Mouse (Mus musculus) thymus, adult 2 months (tissue): ENCODE measurements around the gene Sdk2. TPM values are rescaled to one million over a fixed set of nuclear protein-coding genes. Genes with fewer than 3 reads are reported as not detected.
A peak's percentile ranks its signal among the peaks of the same experiment; 100 is the strongest.

Experiments
- DNase-seq: peaks from one replicate; pipeline ENCODE4 v3.0.0; 2021
- H3K27ac ChIP-seq: fragments of 200-500 bp; 2 replicates; pipeline ENCODE4 v1.5.1; 2012; ENCODE audit warnings: low read length, control low read depth; ENCODE audit not compliant: control insufficient read depth, insufficient read depth
- H3K27me3 ChIP-seq: fragments of 200-500 bp; 2 replicates; pipeline ENCODE4 v1.6.1; 2012; ENCODE audit warnings: mild to moderate bottlenecking, low read length, moderate library complexity, mixed read lengths; ENCODE audit not compliant: control insufficient read depth, insufficient read depth
- H3K36me3 ChIP-seq: fragments of 200-500 bp; 2 replicates; pipeline ENCODE4 v1.6.1; 2012; ENCODE audit warnings: mild to moderate bottlenecking, low read length, moderate library complexity; ENCODE audit not compliant: control insufficient read depth, insufficient read depth
- H3K4me1 ChIP-seq: fragments of 200-500 bp; replicated peaks from 2 replicates; pipeline ENCODE4 v1.6.1; 2012; ENCODE audit warnings: low read length; ENCODE audit not compliant: control insufficient read depth, insufficient read depth
- H3K4me3 ChIP-seq: fragments of 200-500 bp; 2 replicates; pipeline ENCODE4 v1.5.1; 2012; ENCODE audit warnings: mild to moderate bottlenecking, low read length, control low read depth, moderate library complexity; ENCODE audit not compliant: control insufficient read depth, insufficient read depth
- CTCF ChIP-seq: fragments of 200-500 bp; IDR thresholded peaks from 2 replicates; pipeline ENCODE4 v1.5.1; 2012; ENCODE audit warnings: mild to moderate bottlenecking, control low read depth, low read length, moderate library complexity, borderline replicate concordance; ENCODE audit not compliant: control insufficient read depth, poor library complexity, insufficient read depth; ENCODE audit errors: extremely low read depth
- POLR2A ChIP-seq: fragments of 200-500 bp; IDR thresholded peaks from 2 replicates; pipeline ENCODE4 v1.6.1; 2012; ENCODE audit warnings: mild to moderate bottlenecking, low read length, control low read depth, moderate library complexity; ENCODE audit not compliant: control insufficient read depth, poor library complexity, insufficient read depth; ENCODE audit errors: extremely low read depth
- WGBS: fragments of 180-500 bp; shearing (Covaris S2); methylation state at CpG from one replicate; pipeline ENCODE4 v1.1.7; 2018; 5-methylcytosine and 5-hydroxymethylcytosine counted together
- polyA plus RNA-seq: library from polyadenylated mRNA; depleted of rRNA; stranded (reverse); fragments of >200 nt; gene quantifications from 2 replicates; pipeline ENCODE4 v1.2.3, GENCODE M21; 2012

Sdk2 gene
- polyA plus RNA-seq, 1 experiment, result 1.4 TPM

GRCm38 (mm10) chr11:113810638-113811545 is 256.0 kb downstream of the Sdk2 start:
- no peak for TF ChIP-seq POLR2A
- no peak for TF ChIP-seq CTCF
- H3K27ac ChIP-seq, result no peak overlapping the region
- DNase-seq, result peak; percentile 76
- H3K4me3 ChIP-seq, result no peak overlapping the region
- 59% methylated on average over 24 of the region's 24 CpGs for WGBS
- H3K27me3 ChIP-seq, result no peaks in the 10 kb centered on the region; the same call in 1 of the 2 replicates
- no peaks in the 10 kb centered on the region for H3K4me1 ChIP-seq
- no peaks in the 10 kb centered on the region for H3K36me3 ChIP-seq

DNA sequence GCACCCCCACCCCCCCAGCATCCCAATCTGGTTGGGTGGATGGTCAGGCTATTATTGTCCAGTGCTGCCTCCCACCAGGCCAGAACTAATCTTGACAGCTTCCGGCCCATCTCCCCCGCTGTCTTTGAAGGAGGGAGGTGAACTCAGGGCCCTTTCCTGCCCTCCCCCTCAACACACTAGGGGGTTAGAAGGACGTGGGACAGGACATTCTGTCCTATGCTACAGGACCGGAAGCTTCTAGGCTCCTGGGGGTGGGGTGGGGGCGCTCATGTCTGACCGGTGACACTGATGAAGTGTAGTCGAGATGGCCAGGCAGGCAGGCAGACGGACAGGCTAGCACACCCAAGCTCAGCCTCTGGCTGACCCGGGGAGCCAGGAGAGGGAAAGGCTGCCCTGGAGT is 259.8 kb downstream of the Sdk2 start:
- TF ChIP-seq POLR2A (no peak), CTCF (no peak)
- H3K4me3 ChIP-seq, result no peak overlapping the region
- DNase-seq, result no peak
- H3K4me1 ChIP-seq, result peaks cover 12% of the 10 kb centered on the region; the same call in 1 of the 2 replicates
- H3K36me3 ChIP-seq, result no peaks in the 10 kb centered on the region
- no peaks in the 10 kb centered on the region; the same call in 1 of the 2 replicates for H3K27me3 ChIP-seq
- WGBS, result 75% methylated on average over 9 of the region's 9 CpGs
- no peak overlapping the region for H3K27ac ChIP-seq

- no peak for TF ChIP-seq POLR2A
- TF ChIP-seq CTCF, result no peak
- no peak overlapping the region for H3K4me3 ChIP-seq
- no peak overlapping the region for H3K27ac ChIP-seq
- WGBS, result 59% methylated on average over 9 of the region's 9 CpGs
- H3K27me3 ChIP-seq, result no peaks in the 10 kb centered on the region; the same call in 1 of the 2 replicates
- peaks cover 16% of the 10 kb centered on the region for H3K4me1 ChIP-seq
- no peak for DNase-seq
- no peaks in the 10 kb centered on the region for H3K36me3 ChIP-seq
Measured at GRCm38 (mm10) chr11:113806382-113807077, 260.3 kb downstream of the Sdk2 start.

DNA sequence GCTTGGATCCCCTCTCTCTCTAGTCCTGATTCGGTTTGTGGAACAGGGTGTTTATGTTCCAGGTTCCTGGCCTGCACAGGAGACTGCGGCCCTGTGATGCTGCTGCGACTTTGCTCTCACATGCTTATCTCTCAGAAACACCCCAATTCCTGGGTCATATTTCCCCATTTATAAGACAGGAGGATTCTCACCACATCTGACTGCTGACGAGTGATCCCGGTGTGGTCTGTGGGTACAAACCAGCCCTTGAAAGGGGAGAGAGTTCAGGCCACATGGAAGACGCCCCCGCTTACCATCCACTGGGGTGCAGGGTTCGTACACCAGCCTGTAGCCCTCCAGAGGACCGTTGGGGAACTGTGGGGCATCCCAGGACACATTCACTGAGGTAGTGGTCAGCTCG is 260.9 kb downstream of the Sdk2 start:
- Histone ChIP-seq H3K27ac (no peak overlapping the region), H3K4me3 (no peak overlapping the region), H3K36me3 (no peaks in the 10 kb centered on the region), H3K4me1 (peaks cover 16% of the 10 kb centered on the region), H3K27me3 (no peaks in the 10 kb centered on the region; the same call in 1 of the 2 replicates)
- DNase-seq, result no peak
- TF ChIP-seq CTCF (no peak), POLR2A (no peak)
- 7% methylated on average over 10 of the region's 10 CpGs for WGBS

GRCm38 (mm10) chr11:113803321-113803941 is 263.4 kb downstream of the Sdk2 start:
- H3K4me1 ChIP-seq, result peaks cover 16% of the 10 kb centered on the region
- H3K4me3 ChIP-seq, result no peak overlapping the region
- DNase-seq, result peak; percentile 54

DNA sequence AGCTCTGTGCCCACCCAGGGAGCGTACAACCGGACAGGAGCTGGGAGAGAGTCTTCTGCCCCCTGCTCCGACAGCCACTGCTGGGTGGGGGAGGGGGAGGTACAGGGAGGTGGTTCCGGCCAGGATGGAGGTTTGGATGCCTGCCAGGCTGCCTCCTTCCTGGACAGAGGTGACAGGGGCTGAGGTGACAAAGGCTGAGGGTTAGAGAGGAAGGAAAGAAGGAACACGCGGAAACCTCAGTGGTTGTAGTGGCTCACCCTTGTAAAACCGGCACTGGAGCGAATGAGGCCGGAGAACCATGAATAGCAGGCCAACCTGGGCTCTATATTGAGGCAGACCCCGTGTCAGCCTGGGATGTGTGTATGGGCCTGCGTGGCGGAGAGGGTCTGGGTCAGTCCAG is 264.4 kb downstream of the Sdk2 start:
- Histone ChIP-seq H3K36me3 (no peaks in the 10 kb centered on the region), H3K27me3 (no peaks in the 10 kb centered on the region; the same call in 1 of the 2 replicates), H3K27ac (no peak overlapping the region), H3K4me1 (peaks cover 16% of the 10 kb centered on the region), H3K4me3 (no peak overlapping the region)
- TF ChIP-seq CTCF (no peak), POLR2A (no peak)
- WGBS, result 7% methylated on average over 12 of the region's 12 CpGs
- peak; percentile 25 for DNase-seq

More at GRCm38 (mm10) chr11:113803321-113803941, 263.4 kb downstream of the Sdk2 start:
- H3K27me3 ChIP-seq, result no peaks in the 10 kb centered on the region; the same call in 1 of the 2 replicates
- WGBS, result 44% methylated on average over 9 of the region's 9 CpGs
- no peaks in the 10 kb centered on the region for H3K36me3 ChIP-seq
- TF ChIP-seq CTCF (no peak), POLR2A (no peak)
- H3K27ac ChIP-seq, result no peak overlapping the region
